Mouse (Mus musculus) cerebellum, adult 18-20 months (tissue): ENCODE measurements around the gene Vil1.

ENCODE experiments used
- DNase-seq, 2 experiments: peaks; one replicate each; pipeline ENCODE4 v3.0.0; 2021

Vil1 gene

DNA sequence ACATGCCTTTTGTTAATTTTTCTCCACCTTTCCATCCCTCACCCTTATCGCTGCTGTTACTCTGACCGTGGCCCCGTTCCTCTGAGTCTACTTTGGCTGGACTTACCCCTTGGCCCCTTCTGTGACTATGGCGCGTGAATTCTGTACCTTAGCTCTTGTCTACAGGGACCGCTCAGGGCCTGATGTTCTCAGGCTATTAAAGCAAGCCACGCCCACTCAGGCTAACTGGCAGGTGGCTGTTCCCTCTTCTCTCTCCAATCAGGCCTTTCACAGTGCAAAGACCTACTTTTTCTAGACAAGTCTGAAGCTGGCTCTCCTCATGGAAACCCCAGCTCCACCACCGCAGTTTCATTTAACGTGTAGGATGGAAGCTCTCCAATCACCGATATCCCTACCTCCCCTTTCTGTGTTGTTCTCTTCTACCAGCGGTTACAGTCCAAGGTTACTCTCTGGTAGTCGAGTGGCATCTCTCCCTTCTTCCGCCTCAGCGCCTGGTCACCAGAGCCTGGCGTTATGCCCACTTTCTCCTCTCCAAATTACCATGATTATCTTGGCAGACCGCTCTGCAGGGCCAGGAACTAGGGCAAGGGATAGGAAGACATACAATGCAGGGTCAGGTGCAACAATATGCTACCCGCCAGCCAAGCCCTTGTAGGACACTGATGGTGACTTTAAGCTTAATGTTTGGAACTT, 9.7 kb downstream of the Vil1 start:
- DNase-seq, result no peak

GRCm38 (mm10) chr1:74419440-74419794, 10.2 kb downstream of the Vil1 start:
- no peak for DNase-seq

DNA sequence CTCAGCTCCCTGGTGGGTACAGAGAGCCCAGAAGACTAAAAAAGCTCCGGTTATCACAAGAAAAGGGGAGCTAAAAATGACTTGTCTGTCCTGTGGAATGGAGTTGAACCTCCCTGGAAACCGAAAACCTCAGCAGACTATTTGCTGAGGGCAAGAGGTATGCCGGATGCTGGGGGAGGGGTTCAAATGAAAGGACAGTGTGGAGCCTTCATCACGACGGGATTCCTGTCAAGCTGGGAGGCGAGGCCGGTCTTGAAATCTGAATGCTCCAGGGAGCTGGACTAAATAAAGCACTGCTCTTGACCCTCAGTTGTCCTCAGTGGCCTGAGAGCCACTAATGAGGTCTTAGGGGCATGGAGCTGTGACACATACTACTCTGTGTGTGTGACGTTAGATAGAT, 14.0 kb downstream of the Vil1 start:
- no peak for DNase-seq

DNA sequence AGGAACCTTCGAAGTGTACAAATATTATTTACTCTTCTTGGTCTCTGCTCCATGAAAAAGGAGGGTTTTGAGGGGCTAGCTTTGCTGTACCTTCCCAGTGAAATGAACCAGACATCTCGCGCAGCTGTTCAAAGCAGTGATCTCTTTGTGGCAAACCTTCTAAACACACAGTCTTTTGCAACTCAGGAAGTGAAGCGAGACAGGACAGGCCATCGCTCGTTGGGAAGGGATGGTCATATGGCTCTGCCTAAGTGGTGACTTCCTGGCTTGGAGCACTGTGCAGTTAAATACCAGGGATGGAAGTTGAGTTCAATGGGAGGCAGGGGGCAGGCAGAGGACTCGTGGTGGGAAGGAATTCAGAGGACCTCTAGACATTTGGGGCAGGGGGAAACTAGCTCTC, 16.7 kb downstream of the Vil1 start:
- no peak for DNase-seq

DNA sequence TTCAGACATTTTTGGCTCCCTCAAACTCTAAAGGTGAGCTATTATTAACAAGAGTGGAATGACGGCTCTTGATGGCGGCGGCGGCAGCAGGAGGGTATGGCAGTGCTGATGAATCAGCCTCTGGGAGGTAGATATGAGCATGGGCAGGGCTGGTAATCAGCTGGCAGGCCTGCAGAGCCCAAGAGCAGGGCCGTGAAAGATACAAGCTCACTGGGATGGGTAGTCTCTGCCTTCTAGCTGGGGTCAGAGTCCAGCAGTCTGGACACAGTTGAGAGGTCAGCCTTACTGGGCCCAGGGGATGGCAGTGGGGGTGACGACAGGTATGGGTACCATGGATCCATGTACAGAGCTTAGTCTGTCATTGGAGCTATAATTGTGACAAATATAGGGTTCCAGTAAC, 24.0 kb downstream of the Vil1 start:
- DNase-seq, result no peak

DNA sequence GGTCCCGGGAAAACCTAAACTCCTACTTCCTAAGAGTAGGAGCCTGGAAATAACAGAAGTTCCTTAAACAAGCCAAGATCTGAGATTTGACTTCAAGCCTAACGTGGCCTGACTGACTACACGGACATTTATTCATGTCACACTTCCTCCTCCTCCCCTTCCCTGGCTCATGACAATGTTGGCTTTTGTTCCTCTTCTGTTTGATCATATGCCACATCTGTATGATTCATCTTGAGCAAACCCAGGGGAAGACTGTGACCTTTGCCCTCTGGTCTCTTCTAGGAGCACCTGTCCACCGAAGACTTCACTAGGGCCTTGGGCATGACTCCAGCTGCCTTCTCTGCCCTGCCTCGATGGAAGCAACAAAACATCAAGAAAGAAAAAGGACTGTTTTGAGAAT, 25.4 kb downstream of the Vil1 start:
- no peak for DNase-seq

DNA sequence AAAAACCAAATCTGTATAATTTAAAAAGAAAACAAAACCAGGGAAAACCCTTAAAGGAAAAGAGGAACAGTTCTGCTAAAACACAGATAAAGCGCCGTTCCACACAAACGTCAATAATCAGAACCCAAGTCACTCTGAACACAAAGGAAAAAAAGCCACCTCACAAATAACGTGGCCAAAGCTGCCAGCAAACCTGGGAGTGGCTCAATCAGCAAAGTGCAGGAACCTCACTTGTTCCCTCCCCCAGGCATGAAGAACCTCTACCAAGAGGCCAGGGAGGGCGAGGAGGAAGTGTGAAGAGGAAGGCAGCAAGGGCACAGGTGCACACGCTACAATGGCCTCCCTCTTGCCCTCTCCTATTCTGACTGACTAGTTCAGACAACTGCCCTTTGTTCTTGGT, 26.4 kb downstream of the Vil1 start:
- no peak for DNase-seq

DNA sequence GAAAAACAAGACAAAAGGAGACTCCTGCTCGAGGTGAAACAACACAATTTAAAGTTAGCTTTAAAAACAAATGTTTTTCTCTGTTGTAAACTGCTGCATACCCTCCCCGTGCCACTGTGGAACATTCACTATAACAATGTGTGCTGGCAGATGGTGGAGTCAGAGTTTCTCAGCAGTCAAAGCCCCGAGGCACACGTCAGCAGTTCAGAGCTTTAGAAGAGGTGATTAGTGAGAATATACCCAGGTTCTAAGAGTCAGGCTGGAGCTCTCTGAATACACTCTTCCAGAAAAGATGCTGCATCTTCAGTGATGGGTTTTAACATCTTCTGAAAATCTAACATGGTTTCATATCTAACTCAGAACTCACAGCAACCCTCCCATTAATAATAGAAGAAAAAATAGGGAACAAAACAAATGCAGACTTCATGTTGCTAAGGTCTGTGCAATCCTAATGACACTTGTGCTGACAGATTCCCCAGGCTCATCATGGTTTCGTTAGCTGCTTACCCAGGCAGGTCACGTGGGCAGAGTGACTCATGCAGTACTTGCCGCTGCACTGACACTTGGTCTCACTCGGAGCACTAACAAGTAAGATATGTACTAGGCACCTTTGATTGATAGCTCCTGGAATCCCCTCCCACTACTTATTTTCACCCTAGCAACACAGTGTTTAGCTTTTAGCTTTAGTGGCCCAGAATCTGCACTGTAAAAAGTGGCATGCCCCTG, 28.7 kb downstream of the Vil1 start:
- peak in 1 of 2 experiments; percentile 21 for DNase-seq

DNA sequence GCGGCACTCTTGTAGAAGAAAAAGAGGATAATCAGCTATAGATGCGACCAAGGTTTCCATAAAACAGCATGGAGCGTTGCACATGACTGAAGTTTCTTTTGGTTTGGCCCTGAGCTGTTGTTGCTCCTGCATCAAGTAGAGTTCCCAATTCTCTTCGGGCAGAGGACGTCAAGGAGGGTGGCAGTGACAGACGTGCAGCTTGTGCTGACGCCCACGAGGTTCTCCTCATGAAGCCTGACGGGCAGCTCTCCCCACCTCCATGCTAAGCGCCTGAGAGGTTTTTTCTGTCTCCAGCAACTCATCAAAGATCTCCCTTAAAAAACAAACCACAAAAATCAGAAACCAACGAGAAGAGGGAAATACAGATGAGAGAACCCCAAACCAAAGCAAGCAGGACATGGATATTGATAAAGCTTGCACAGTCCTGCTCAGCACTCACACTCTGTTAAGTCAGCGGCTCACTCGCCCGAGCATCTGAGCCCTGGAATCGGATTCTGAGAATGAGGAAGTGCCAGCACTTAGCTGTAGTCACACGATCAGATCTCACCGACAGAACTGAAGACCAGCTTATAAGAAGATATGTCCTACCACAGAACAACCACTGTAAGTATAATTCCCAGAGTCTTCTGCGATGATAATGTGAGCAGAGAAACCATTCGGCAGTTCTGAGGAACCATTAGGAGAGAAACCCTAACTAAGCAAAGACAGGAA, 30.1 kb downstream of the Vil1 start:
- DNase-seq, result no peak

DNA sequence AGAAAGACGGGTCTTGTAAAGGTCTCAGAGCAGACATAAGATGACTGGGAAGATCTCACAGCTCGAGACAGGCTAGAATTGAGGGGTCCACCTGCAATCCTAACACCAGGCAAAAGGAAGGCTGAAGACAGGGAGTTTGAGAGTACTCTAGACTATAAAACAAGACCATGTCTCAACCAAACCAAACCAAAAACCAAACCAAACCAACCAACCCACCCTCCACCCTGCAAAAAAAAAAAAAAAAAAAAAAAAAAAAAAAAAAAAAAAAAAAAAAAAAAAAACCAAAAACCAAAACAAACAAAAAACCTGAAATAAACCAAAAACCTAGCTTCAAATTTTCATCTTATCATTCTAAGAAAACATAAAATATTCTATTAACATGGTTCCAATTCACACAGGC, 35.4 kb downstream of the Vil1 start:
- no peak for DNase-seq

DNA sequence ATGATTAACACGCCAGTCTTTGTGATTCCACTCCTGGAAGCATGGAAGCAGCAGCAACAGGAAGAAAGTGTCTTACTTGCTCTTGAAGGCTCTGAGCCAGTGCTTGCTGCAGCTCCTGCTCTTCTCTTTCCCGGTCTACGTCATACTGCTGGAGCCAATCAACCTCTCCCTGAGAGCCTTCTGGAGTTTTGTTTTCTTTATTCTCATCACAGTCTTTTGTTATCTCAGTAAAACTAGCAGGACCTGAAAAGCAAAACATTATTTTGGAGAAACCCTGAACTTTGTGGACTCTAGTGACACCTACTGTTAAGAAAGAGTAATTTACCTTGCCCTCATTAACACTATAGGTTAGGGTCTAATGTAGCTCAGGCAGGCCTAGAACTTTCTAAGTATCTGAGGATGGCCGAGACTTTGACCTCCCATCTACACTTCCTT, 43.5 kb downstream of the Vil1 start:
- DNase-seq, result peak in 1 of 2 experiments; percentile 10

DNA sequence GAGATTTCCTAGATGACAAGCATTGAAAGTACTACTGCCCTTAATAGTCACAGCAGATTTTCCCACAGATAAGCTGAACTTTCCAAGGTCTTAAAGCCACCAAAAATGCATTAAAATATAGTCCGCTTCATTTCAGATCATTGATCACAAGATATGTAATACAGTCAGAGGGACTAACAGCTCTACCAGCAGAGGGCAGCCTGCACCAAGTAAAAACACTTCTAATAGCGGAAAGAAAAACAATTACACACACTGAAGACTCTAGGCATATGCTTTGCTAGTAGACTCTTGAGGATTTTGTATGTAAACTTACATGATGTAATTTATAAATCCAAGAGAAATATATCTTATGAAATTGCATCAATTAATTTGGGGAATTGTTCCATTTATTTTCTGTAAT, 51.1 kb downstream of the Vil1 start:
- peak; percentile 49 to 52 for DNase-seq
